Mouse (Mus musculus) heart, adult 11 months (tissue): ENCODE measurements at regions not wholly inside any gene's neighbourhood (a gene's known extent, or its start where the extent isn't known, plus 50 kb on each side); places are given as distances from the start of the nearest gene placed in this dataset.

Experiments
- DNase-seq: peaks from one replicate; pipeline ENCODE4 v3.0.0; 2022

GRCm38 (mm10) chr4:78666326-78666725 lies 454.6 kb upstream of the Ptprd start:
- DNase-seq: no peak

GRCm38 (mm10) chr4:78642773-78643172 lies 431.0 kb upstream of the Ptprd start:
- DNase-seq: no peak

DNA sequence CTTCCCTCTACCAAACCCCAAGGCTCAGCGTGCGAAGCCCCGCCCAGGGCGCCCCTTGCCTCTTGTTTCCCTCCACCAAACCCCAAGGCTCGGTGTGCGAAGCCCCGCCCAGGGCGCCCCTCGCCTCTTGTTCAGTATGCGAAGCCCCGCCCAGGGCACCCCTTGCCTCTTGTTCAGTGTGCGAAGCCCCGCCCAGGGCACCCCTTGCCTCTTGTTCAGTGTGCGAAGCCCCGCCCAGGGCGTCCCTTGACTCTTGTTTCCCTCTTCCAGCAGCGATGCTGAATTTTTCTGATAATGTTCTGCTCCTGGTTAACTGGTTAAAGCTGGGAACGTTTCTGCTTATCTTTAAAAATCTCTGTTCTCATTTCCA lies 394.7 kb upstream of the Ptprd start:
- DNase-seq: no peak

DNA sequence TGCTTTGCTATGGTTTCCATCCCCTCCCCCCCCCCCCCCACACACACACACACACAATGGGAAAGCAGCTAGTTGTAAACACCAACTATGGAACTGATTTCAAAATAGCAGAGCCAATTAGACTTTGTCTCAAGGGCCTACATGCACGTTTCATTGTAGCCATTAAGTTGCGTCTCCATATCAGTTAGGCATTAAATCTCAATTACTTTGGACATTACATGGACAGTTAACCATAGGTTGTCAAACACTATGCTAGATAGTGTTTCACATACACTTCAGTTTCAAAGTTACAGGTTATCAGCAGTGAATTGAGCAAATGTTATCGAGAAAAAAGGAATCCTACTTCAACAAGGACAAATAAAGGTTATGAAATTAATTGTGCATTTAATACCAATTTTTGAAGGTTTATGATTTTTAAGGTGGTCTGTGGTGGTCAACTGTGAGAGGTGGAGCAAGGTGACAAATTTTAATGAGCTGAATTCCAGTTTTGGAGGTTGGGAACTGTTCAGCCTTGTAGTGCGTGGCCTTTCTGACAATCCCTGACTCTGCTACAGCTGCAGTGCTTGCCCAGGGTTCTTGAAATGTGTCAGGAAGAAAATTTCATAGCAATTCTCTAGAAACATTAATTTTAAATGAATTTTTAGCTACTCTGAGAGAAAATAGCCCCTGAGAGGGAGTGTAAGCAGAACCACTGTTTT lies 394.2 kb upstream of the Ptprd start:
- no peak for DNase-seq

DNA sequence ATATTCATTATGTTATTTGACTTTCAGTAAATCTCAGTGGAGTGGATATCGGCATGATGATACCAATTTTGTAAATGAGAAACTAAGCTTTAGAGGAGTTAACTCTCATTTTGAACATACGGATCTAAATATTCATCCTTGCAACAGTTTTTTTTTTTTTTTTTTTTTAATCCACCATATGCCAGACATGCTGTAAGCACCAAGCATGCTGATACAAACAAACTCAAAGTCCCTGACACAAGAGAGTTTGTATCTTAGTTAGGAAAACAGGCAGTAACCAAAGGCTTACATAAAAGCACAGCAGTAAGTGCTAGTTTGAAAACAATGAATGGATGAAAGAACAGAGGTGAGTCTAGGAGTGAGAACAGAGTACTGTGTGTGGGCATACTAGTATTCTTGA lies 369.8 kb upstream of the Ptprd start:
- DNase-seq: no peak

GRCm38 (mm10) chr4:78565356-78565755 lies 353.6 kb upstream of the Ptprd start:
- peak; percentile 64 for DNase-seq
